Mouse (Mus musculus): ENCODE data around the gene Nav2.

Nav2 gene

GRCm38 (mm10) chr7:48938190-48938589 is 29.7 kb downstream of the Nav2 start:
- peak; percentile 17 for DNase-seq

DNA sequence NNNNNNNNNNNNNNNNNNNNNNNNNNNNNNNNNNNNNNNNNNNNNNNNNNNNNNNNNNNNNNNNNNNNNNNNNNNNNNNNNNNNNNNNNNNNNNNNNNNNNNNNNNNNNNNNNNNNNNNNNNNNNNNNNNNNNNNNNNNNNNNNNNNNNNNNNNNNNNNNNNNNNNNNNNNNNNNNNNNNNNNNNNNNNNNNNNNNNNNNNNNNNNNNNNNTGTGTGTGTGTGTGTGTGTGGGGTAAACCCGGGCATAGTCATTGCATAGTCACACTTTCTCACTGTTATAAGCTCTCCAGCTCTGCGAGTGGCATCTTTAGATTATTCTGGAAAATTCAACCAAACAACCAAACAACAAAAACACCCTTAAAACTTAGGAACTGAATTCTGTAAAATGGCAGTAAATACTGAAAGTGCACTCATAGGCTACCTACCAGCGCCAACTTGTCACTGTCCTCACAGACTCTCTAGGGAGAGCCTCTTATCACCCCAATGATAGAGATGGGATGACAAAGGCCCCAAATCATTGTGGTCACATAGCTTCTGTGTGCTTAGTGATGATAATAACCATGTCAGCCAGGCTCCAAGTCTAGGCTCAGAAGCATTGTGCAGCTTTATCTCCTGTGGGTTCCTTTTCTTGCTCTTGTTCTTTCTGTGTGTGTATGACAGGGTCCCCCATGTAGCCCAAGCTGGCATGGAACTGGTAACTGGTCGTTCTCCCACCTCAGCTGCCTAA is 40.0 kb downstream of the Nav2 start:
- DNase-seq: no peak

DNA sequence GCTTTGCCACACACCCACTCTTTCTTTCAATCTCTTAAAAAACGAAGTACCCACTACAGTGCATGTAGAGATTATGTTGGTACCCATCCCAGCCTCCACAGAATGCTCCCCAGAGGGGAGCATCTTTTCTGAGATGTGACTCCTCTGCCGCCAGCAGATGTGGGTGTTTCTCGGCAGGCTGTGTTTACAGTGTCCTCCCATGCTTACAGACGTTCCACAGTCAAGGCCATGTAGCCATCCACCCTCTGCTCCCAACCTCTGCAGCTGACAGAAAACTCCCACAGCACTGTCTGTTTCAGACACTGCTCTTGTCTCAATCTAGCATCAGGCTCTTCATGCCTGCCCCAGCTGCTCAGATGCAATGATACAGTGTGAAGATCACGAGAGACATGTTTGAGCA is 46.0 kb downstream of the Nav2 start:
- DNase-seq: no peak

- DNase-seq: peak; percentile 24
Measured at GRCm38 (mm10) chr7:48958528-48959315, 50.2 kb downstream of the Nav2 start.

GRCm38 (mm10) chr7:48959316-48959661 is 50.8 kb downstream of the Nav2 start:
- no peak for DNase-seq

DNA sequence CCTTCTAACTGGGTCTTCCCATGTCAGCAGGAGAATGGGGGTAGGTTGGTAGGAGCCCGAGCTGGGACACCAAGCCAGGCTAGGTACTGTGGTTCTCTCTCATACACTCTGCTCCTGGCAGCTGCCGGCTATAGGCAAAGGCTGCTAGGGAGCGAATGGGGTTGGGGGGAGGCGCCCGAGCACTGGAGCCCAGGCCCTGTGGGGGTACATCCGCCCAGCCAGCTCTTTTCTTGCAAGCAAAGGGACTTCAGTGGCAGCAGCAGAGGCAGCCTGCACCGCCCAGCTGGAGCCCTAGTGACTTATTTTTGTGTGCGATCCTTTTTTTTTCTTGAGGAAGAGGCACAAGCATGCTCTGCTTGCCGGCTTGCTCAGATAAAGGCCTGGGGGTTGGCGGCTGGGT is 51.6 kb downstream of the Nav2 start:
- DNase-seq: no peak

DNA sequence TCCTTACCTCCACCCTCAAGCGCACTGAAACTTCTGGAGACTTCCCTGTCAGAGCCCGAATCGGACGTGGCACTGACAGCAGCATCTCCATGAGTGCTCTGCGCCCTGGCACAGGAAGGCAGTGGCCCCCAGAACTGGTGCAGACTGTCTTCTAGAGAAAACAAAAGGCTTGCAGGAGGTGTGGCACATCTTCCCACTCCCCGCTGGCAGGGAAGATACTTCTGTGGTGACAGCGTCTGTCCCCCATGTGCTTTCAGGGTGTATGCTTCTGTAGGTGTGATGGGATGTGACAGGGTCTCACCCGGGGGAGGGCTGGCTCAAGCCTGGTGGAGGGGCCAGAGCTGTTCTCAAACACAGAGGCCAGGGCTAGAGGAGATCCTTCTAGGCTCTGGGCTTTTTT is 53.0 kb downstream of the Nav2 start:
- DNase-seq: no peak

DNA sequence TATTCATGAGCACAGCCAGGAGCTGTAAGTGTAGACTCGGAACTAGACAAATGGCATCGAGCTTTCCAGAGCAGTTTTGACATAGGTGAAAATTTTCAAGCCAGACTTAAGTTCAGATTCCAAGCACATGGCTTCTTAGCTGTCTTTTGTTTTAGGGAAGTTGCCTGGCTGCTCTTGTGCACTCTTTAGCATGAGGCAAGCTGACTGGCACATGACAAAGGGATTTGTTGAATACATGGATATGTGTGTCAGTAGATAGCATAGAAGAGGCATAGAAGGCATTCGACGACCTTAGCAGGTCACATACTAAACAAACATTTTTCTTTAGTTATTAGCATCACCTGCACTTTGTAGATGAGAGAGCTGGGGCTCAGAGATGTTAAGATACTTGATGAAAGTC is 53.4 kb downstream of the Nav2 start:
- DNase-seq: no peak

DNA sequence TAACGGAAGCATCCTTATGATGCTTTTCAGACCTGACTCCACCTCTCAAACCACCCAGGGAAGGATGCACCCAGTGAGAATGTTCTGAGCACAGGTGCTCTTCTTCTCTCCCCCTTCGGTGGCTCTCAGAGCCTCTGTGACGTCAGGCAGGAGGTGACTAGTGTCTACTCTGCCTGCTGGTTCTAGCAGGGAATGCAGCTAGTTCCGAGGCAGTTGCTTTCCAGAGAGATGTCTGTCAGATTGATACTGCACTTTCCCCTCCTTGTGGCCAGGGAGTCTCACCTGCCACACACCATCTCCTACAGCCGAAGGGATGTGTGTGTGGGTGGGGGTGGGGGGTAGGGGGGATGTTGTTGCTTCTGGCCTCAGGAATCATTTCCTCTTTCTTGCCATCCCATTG is 54.6 kb downstream of the Nav2 start:
- DNase-seq: no peak

- no peak for DNase-seq
Measured at GRCm38 (mm10) chr7:48963554-48963953, 55.0 kb downstream of the Nav2 start.

DNA sequence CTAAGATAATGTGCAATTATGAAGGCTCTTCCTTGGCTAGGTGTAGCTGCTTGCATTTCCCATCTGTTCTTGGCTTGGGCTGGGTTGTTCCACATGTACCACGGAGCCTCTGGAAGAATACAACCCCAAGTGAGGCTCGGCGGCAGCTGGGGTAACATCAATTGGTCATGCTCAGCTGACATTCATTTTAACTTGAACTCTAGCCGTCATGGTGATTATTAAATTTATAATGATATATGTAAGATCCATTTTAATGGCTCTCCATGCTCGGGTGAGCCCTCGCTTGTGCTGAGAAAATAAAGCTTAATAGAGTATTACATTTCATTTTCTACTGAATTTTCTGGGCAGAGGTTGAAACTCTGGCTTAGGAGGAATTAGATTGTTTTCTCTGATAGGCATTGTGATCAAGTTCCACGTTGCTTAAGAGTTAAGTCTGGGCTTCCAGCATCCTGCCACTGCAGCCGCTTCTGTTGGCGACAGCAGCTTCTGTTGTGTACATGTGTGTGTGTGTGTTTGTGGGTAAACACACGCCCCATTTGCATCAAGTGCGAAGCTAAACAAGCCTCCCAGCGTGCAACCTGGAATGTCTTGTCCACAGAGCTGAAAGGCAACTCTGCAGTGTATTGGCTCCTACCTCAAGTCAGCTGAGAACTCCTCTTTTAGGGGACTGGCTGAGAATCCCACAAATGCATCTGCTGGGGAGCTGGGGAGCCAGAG is 57.4 kb downstream of the Nav2 start:
- no peak for DNase-seq

- no peak for DNase-seq
Measured at GRCm38 (mm10) chr7:48981013-48981412, 72.5 kb downstream of the Nav2 start.

- DNase-seq: no peak
Measured at GRCm38 (mm10) chr7:48981814-48982213, 73.3 kb downstream of the Nav2 start.

- DNase-seq: no peak
Measured at GRCm38 (mm10) chr7:48982573-48982972, 74.1 kb downstream of the Nav2 start.

DNA sequence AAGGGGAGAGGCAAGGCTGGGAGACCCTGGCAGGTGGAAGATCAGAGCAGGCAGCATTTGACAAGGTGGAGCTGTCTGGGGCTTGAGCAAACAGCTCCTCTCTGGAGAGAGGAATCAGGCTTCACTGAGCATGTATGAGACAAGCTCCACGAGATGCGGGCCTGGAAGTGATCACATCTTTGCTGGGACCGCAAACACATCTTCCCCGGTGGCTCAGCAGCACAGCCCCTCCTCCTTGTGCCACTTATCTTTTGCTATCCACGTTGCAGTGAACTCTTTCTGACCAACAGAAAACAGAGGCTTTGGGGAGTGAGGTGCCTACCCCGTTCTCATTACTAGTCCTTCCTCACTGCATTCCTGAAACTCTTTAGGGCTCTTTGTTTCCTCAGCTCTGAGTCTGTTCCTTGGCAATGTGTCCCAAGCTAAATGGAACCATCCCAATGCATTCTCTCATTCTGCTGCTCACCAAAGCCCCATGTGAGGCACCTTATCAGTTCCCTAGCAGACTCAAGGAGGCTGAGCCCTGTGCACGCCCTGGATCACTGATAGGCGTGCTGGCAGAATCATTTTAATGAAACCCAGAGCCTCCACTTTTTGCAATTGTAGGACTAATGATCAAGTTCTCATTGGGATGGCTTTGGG is 83.5 kb downstream of the Nav2 start:
- DNase-seq: no peak

DNA sequence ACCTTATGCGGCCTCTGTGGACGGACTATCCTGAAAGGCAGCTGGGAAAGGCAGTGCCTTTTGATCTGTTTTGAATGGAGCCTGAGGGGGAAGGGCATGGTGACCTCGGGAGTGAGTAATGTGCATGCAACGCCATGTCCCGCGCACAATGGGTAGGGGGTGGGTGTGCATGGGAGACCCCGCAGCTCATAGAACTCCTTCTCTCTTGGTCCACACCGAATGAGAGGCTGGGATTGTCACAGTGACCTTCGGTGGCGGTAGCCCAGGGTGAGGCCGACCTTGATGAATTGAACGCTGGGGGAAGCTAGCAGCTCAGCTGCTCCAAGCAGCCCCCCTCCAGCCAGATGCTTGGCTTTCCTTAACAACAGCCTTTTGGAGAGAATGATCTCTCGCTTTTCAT is 86.7 kb downstream of the Nav2 start:
- DNase-seq: no peak

- no peak for DNase-seq
Measured at GRCm38 (mm10) chr7:48995701-48996100, 87.2 kb downstream of the Nav2 start.

DNA sequence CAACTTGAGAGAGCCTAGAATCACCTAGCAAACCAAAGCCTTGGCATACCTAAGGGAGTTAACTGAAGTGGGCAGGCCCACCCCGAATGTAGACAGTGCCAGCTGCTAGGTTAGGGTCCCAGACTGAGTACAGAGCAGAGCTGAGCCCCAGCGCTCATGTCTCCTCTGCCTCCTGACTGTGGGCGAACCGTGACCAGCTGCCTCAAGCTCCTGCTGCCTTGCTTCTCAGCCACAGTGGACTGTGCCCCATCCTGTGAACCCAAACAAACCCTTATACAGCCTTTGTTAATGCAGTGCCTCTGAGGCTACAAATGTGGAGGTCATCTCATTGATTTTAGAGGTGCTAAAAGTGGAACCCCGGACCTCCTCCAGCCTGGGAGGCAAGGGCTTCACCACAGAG is 88.3 kb downstream of the Nav2 start:
- no peak for DNase-seq

DNA sequence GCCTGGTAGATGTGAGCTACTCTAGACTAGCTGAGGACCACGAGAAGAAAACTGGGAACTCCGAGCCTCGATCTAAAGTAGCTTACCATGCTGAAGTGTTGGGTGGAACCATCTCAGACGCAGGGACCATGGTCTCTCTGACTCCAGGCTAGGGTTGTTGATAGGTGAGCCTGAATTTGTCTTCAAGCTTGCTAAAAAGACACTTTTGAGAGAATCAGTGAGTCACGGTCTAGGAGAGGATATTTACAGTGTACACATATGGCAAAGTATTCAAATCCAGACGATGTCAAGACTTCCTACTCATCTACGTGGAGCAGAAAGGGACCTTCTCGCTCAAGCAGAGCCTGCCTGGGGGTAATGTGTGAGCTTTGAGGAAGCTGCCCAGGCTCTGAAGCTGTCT is 89.6 kb downstream of the Nav2 start:
- no peak for DNase-seq

- peak; percentile 35 for DNase-seq
Measured at GRCm38 (mm10) chr7:48998595-48998994, 90.1 kb downstream of the Nav2 start.

GRCm38 (mm10) chr7:49000816-49001215 is 92.3 kb downstream of the Nav2 start:
- DNase-seq: no peak

- peak; percentile 63 for DNase-seq
Measured at GRCm38 (mm10) chr7:49004402-49004801, 95.9 kb downstream of the Nav2 start.

DNA sequence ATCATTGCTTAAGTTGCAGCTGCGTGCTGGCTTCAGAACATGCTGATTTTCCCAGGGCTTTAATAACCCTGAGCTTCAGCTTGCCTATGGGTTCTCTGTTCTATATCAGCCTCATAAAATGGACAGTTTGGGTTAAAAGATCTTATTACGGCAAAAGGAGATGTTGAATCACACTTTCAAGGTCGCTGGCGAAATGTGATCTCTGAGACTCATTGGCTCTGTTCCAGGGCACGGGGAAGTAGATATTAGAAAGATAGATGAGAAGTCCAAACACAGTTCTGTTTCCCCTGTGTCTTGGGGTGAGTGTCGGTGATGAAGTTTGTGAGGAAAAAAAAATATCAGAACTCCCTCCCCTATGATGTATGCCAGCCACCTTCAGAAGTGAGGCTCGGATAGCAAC is 98.4 kb downstream of the Nav2 start:
- no peak for DNase-seq

DNA sequence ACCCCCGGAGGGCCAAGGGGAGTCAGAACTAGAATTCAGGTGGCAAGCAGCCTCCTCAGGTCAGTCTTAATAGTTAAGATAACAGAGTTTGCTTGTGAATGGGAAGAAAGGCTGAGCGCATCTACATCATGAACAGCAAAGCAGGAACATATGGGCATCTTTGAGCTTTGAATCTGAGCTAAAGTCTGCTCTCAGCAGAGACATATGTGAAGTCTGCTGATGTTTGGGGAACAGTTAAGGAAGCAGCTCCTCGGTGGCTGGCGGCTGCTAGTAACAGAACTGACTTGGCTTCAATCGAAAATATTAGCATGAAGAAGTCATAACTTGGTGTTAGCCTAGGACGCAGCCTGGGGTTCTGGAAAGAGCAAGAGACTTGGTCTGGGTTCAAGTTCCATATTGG is 102.2 kb downstream of the Nav2 start:
- DNase-seq: no peak

Data from kidney, adult 9 months (tissue).